Mouse (Mus musculus): ENCODE measurements at regions not wholly inside any gene's neighbourhood (a gene's known extent, or its start where the extent isn't known, plus 50 kb on each side); places are given as distances from the start of the nearest gene placed in this dataset.

DNA sequence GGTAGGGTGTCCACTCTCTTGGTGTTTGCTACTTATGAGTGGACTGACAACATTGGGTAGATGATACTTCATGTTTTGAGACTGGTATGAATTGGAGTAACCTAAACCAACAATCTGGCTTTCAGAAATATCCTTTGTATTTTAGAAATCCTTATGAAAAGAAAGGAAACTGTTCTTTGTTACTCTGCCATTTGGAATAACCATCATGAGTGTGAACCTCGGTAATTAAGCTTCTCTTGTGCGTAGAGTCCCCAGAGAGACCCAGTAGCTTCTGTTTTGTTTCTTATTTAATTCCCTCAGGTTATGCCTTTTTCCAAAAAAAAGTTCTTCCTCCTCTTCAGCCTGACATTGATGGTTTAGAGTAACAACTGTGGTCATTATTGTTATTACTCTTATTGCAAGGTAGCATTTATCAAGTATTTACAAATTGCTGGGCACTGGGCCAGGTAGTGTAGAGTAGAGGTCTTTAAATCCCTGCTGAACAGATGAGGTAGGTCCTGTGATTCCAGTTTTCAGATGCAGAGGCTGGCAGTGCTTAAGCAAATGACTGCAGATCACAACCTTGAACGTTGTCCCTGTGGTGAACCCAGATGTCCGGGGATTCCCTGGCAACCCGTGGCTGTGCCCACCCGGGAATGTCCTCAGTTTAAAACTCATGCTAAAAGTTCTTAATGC lies 176.8 kb upstream of the Id2 start:
- no peak for TF ChIP-seq CTCF (IDR thresholded peaks at IDR 0.05; ENCODE audit: low read depth, low read length)
- peaks cover 18% of the 10 kb centered on the region for H3K4me1 ChIP-seq (ENCODE audit: control insufficient read depth, insufficient read depth, low read length)
- no peak overlapping the region for H3K4me3 ChIP-seq (ENCODE audit: insufficient read depth, low read length)
- H3K27ac ChIP-seq (ENCODE audit: insufficient read depth, low read depth, low read length) = no peak overlapping the region

DNA sequence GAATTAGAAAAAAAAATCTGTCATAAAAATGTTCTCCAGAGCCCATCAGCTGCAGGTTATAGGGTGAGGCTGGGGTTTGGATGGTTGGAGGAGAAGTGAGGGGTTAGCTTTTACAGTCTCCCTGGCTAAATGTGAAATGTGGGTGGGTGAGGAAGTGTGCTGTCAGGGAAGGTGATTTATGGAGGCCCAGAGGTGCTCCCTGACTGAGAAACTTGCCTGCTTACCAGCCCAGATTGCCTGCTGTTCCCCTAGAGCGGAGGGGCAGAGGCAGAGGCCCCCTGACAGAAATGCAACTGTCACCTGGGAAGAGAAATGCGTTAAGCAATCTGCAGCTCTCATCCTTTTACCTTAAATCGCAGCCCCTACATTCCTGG lies 175.8 kb upstream of the Id2 start:
- no peak for TF ChIP-seq POLR2A (IDR thresholded peaks at IDR 0.05; ENCODE audit: borderline replicate concordance, low read depth, low read length)
- no peak for TF ChIP-seq CTCF (IDR thresholded peaks at IDR 0.05; ENCODE audit: low read depth, low read length)
- H3K27ac ChIP-seq (ENCODE audit: insufficient read depth, low read depth, low read length) = no peak overlapping the region
- H3K4me3 ChIP-seq (ENCODE audit: insufficient read depth, low read length) = no peak overlapping the region
- peaks cover 28% of the 10 kb centered on the region for H3K4me1 ChIP-seq (ENCODE audit: control insufficient read depth, insufficient read depth, low read length)

DNA sequence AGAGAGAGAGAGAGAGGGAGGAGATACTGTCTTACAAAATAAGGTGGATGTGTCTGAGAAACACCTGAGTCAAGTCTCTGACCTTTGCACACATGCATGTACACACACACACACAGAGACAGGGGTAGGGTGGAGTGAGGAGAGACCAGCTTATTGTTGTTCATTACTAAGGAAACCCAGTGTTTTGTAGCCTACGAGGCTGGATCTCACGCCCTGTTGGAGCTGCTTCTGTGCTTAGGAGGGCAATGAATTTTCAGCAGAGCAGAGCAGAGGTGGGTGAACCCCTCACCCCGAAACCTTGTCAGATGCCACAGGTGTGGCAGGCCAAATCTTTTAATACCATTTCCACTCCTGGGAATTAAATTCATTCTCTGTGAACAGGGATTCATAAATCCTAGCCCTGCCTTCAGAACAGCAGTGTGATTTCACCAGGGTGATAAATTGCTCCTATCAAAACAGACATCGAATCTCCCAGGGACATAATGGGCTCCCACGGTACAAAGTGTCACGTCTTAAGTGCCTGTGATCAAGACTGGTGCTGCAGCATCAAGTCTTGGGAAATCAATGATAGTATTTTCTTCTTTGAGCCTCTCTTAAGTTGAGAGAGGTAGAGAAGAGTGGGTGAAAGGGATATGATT lies 175.3 kb upstream of the Id2 start:
- TF ChIP-seq CTCF (IDR thresholded peaks at IDR 0.05; ENCODE audit: low read depth, low read length) (no peak), POLR2A (IDR thresholded peaks at IDR 0.05; ENCODE audit: borderline replicate concordance, low read depth, low read length) (no peak)
- Histone ChIP-seq H3K4me3 (ENCODE audit: insufficient read depth, low read length) (no peak overlapping the region), H3K4me1 (ENCODE audit: control insufficient read depth, insufficient read depth, low read length) (peaks cover 28% of the 10 kb centered on the region), H3K27ac (ENCODE audit: insufficient read depth, low read depth, low read length) (no peak overlapping the region)

DNA sequence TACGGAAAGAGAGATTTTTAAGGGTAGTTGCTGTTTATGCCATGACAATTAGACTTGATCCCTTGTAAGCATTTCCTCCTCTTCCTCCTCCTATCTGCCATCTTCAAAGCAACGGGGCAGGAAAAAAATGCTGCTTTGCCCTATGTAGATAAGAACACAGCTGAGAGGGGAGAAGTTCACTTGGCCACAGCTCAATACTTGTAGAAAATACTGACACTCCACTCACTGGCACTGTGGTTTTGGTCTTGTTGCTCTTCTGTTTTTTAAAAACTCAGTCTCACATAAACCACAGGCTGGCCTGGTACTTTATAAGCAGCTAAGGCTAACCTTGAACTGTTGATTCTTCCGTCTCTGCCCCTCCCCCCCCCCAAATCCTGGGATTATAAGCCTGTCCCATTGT lies 172.9 kb upstream of the Id2 start:
- H3K27ac ChIP-seq (ENCODE audit: insufficient read depth, low read depth, low read length) = no peak overlapping the region
- TF ChIP-seq POLR2A (IDR thresholded peaks at IDR 0.05; ENCODE audit: borderline replicate concordance, low read depth, low read length) (no peak), CTCF (IDR thresholded peaks at IDR 0.05; ENCODE audit: low read depth, low read length) (no peak)
- H3K4me3 ChIP-seq (ENCODE audit: insufficient read depth, low read length) = no peak overlapping the region
- H3K4me1 ChIP-seq (ENCODE audit: control insufficient read depth, insufficient read depth, low read length) = peaks cover 28% of the 10 kb centered on the region

DNA sequence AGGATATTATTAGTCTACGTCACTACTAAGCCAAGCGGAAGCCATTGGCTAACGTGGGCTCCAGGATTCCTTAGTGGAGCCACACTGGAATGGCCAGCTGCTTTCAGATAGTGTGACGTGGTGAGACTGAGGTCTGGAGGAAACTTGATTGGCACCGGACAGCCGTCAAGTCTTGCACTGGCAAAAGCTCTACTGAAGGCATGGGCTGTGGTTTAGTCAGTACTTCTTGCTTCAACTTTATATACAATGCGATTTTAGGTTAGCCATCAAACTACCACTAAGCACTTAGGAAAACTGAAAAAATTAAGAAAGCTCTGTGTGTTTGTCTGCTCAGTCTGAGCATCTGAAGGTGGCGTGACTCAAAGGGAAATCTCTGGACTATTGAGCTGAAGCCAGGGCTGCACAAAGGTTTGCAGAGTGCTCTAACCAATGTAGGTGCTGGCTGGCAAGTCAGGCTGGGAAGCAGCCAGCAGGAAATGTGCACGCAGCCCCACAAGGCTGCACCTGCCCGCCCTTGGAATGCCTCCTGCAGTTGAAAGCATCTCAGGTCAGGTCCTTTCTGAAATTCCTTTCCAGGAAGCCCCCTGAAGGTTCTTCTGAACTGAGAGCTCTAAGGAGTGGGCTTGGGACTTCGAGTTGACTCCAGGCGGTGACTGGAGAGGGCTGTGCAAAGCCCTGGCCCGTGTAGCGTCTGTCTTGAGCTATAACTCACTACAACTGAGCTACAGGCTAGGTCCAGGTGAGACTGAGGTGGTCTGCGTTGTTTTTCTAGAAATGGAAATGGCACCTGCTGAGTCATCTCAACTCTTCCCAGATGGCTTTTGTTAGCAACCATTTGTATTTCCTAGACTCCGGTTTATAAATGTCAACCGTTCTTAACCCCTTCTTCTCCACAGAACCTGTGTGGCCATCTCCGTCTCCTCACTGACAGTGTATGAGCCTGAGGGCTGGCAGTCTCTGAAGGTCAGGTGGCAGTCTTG lies 172.2 kb upstream of the Id2 start:
- Histone ChIP-seq H3K4me3 (ENCODE audit: insufficient read depth, low read length) (no peak overlapping the region), H3K27ac (ENCODE audit: insufficient read depth, low read depth, low read length) (no peak overlapping the region), H3K4me1 (ENCODE audit: control insufficient read depth, insufficient read depth, low read length) (peaks cover 28% of the 10 kb centered on the region)
- TF ChIP-seq CTCF (IDR thresholded peaks at IDR 0.05; ENCODE audit: low read depth, low read length) = no peak
- no peak for TF ChIP-seq POLR2A (IDR thresholded peaks at IDR 0.05; ENCODE audit: borderline replicate concordance, low read depth, low read length)

DNA sequence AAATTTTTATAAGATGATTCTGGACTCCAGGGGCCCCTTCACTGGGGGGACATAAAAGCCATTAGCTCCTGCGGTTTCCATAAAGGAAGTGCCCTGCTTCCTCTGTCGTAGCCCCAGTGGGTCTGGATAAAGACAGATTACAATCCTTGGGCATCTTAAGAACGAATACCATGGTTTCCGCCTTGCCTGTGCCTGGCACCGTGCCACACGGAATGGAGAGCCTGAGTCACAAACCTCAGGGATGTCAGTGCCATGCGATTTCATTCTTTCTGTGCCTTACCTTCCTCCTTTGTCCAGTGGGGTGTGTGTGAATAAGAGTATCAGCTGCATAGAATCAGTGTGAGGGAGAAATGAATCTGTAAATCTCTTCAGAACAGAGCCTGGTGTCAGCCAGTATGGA lies 171.4 kb upstream of the Id2 start:
- H3K4me3 ChIP-seq (ENCODE audit: insufficient read depth, low read length) = no peak overlapping the region
- peaks cover 28% of the 10 kb centered on the region for H3K4me1 ChIP-seq (ENCODE audit: control insufficient read depth, insufficient read depth, low read length)

DNA sequence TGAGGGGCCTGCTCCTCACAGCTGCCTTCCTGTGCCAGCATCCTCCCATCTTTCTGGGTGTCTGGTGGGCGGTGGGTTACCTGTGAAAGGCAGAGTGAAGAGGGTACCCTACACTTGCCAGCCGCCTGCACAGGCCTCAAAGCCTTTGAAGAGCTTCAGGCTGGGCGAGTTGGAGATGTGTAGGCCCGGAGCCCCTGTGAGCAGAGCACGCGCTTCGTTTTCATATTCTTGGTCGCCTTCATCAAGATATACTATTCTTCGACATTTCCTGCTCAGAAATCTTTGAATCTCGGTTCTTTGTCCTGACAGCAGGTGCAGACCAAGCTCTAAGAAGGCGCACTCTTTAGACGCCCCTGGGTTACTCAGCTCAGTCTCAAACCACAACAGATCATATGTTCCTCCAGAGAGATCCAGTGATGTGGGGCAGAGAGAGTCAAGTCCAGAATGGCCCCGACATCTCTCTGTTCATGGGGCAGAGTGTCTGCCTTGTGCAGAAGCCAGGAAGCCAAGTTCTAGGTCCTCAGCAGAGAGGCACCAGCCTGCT lies 170.7 kb upstream of the Id2 start:
- Histone ChIP-seq H3K27ac (ENCODE audit: insufficient read depth, low read depth, low read length) (no peak overlapping the region), H3K4me3 (ENCODE audit: insufficient read depth, low read length) (no peak overlapping the region), H3K4me1 (ENCODE audit: control insufficient read depth, insufficient read depth, low read length) (peaks cover 24% of the 10 kb centered on the region)
- TF ChIP-seq CTCF (IDR thresholded peaks at IDR 0.05; ENCODE audit: low read depth, low read length) = no peak
- TF ChIP-seq POLR2A (IDR thresholded peaks at IDR 0.05; ENCODE audit: borderline replicate concordance, low read depth, low read length) = no peak

More for the DNA sequence above, 171.4 kb upstream of the Id2 start:
- no peak for TF ChIP-seq CTCF (IDR thresholded peaks at IDR 0.05; ENCODE audit: low read depth, low read length)
- TF ChIP-seq POLR2A (IDR thresholded peaks at IDR 0.05; ENCODE audit: borderline replicate concordance, low read depth, low read length) = no peak
- no peak overlapping the region for H3K27ac ChIP-seq (ENCODE audit: insufficient read depth, low read depth, low read length)

DNA sequence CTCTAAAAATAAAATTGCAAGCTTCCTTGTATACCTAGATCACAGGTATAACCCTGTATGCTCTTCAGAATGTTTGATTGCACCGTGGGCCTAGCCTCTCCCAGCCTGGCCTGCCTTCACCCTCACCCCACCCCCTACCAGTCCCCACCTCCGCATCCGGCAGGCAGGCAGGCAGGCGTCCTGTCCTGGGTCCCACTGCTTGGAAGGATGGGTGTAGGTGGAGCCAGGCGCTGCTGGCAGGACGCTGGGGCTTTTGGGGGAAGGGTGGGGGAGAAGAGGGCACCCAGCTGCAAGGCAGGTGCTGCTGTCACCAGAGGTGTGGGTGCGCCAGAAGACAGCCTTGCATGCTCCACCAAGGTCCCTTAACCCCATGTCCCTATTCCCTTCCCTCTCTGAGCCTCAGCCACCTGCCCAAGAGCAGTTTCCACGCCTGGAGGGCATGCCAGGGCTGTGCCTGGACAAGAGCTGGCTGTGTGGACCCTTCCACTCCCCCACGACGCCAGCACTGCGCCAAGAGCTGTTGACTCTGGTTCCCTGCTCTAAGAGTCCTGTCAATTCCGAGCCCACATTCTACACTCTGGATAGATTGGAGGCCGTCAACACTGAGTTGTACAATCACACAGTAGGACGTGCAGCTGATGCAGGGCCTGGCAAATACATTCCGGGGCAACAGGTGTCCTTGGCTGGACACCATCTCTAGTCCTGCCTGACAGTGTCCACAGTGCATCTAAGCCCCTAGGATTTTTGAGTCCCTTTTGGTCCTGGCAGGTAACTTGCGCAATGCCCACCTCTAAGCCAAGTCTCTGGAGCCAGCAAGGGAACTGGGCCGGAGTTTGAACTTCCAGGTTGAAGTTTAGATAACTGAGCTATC lies 170.0 kb upstream of the Id2 start:
- Histone ChIP-seq H3K27ac (ENCODE audit: insufficient read depth, low read depth, low read length) (no peak overlapping the region), H3K4me1 (ENCODE audit: control insufficient read depth, insufficient read depth, low read length) (peaks cover 24% of the 10 kb centered on the region), H3K4me3 (ENCODE audit: insufficient read depth, low read length) (no peak overlapping the region)
- TF ChIP-seq CTCF (IDR thresholded peaks at IDR 0.05; ENCODE audit: low read depth, low read length) (no peak), POLR2A (IDR thresholded peaks at IDR 0.05; ENCODE audit: borderline replicate concordance, low read depth, low read length) (no peak)

Measured in bone marrow macrophage, adult 2 months (primary cell).